Mouse (Mus musculus): ENCODE data around the gene Gm49368. TPM values are rescaled to one million over a fixed set of nuclear protein-coding genes. Genes with fewer than 3 reads are reported as not detected.

The Gm49368 gene
- polyA plus RNA-seq, 1 experiment: not detected

- Histone ChIP-seq H3K4me1 (ENCODE audit: control insufficient read depth, insufficient read depth, low read length) (no peaks in the 10 kb centered on the region), H3K27me3 (ENCODE audit: control insufficient read depth, insufficient read depth, low read length) (no peaks in the 10 kb centered on the region), H3K4me3 (replicated peaks; ENCODE audit: insufficient read depth, low read depth, low read length) (no peak overlapping the region), H3K27ac (ENCODE audit: insufficient read depth, low read length) (no peak overlapping the region)
- TF ChIP-seq POLR2A (IDR thresholded peaks at IDR 0.05; ENCODE audit: borderline replicate concordance, insufficient read depth, low read length): no peak
- TF ChIP-seq CTCF (IDR thresholded peaks at IDR 0.05; ENCODE audit: borderline replicate concordance, insufficient read depth, low read depth, low read length): no peak
- no peak for DNase-seq
- WGBS: 59% methylated on average over 3 of the region's 4 CpGs
These were observed 18.2 kb upstream of the Gm49368 start for GRCm38 (mm10) chr7:128044142-128044785.

- no peaks in the 10 kb centered on the region for H3K27me3 ChIP-seq (ENCODE audit: control insufficient read depth, insufficient read depth, low read length)
- WGBS: 74% methylated on average over 2 of the region's 2 CpGs
- H3K4me1 ChIP-seq (ENCODE audit: control insufficient read depth, insufficient read depth, low read length): no peaks in the 10 kb centered on the region
- no peak overlapping the region for H3K4me3 ChIP-seq (replicated peaks; ENCODE audit: insufficient read depth, low read depth, low read length)
- TF ChIP-seq CTCF (IDR thresholded peaks at IDR 0.05; ENCODE audit: borderline replicate concordance, insufficient read depth, low read depth, low read length): no peak
- TF ChIP-seq POLR2A (IDR thresholded peaks at IDR 0.05; ENCODE audit: borderline replicate concordance, insufficient read depth, low read length): no peak
- no peak overlapping the region for H3K27ac ChIP-seq (ENCODE audit: insufficient read depth, low read length)
- DNase-seq: no peak
These were observed 16.8 kb upstream of the Gm49368 start for GRCm38 (mm10) chr7:128045640-128046039.

- no peak for DNase-seq
- Histone ChIP-seq H3K4me3 (replicated peaks; ENCODE audit: insufficient read depth, low read depth, low read length) (no peak overlapping the region), H3K4me1 (ENCODE audit: control insufficient read depth, insufficient read depth, low read length) (no peaks in the 10 kb centered on the region), H3K27me3 (ENCODE audit: control insufficient read depth, insufficient read depth, low read length) (no peaks in the 10 kb centered on the region), H3K27ac (ENCODE audit: insufficient read depth, low read length) (no peak overlapping the region)
- TF ChIP-seq CTCF (IDR thresholded peaks at IDR 0.05; ENCODE audit: borderline replicate concordance, insufficient read depth, low read depth, low read length): no peak
- no peak for TF ChIP-seq POLR2A (IDR thresholded peaks at IDR 0.05; ENCODE audit: borderline replicate concordance, insufficient read depth, low read length)
- 93% methylated on average over 4 of the region's 4 CpGs for WGBS
These were observed 13.7 kb upstream of the Gm49368 start for GRCm38 (mm10) chr7:128048819-128049218.

- no peak for DNase-seq
- H3K4me3 ChIP-seq (replicated peaks; ENCODE audit: insufficient read depth, low read depth, low read length): no peak overlapping the region
- WGBS: 88% methylated on average over 2 of the region's 2 CpGs
- TF ChIP-seq POLR2A (IDR thresholded peaks at IDR 0.05; ENCODE audit: borderline replicate concordance, insufficient read depth, low read length) (no peak), CTCF (IDR thresholded peaks at IDR 0.05; ENCODE audit: borderline replicate concordance, insufficient read depth, low read depth, low read length) (no peak)
- no peak overlapping the region for H3K27ac ChIP-seq (ENCODE audit: insufficient read depth, low read length)
- H3K27me3 ChIP-seq (ENCODE audit: control insufficient read depth, insufficient read depth, low read length): no peaks in the 10 kb centered on the region
- no peaks in the 10 kb centered on the region for H3K4me1 ChIP-seq (ENCODE audit: control insufficient read depth, insufficient read depth, low read length)
These were observed 13.2 kb upstream of the Gm49368 start for GRCm38 (mm10) chr7:128049254-128049653.

GRCm38 (mm10) chr7:128050739-128051138 lies 11.7 kb upstream of the Gm49368 start:
- H3K27ac ChIP-seq (ENCODE audit: insufficient read depth, low read length): no peak overlapping the region
- H3K4me1 ChIP-seq (ENCODE audit: control insufficient read depth, insufficient read depth, low read length): no peaks in the 10 kb centered on the region
- DNase-seq: no peak
- no peak overlapping the region for H3K4me3 ChIP-seq (replicated peaks; ENCODE audit: insufficient read depth, low read depth, low read length)
- TF ChIP-seq CTCF (IDR thresholded peaks at IDR 0.05; ENCODE audit: borderline replicate concordance, insufficient read depth, low read depth, low read length) (no peak), POLR2A (IDR thresholded peaks at IDR 0.05; ENCODE audit: borderline replicate concordance, insufficient read depth, low read length) (no peak)
- WGBS: 74% methylated on average over 4 of the region's 4 CpGs
- H3K27me3 ChIP-seq (ENCODE audit: control insufficient read depth, insufficient read depth, low read length): no peaks in the 10 kb centered on the region

GRCm38 (mm10) chr7:128053061-128053460 lies 9.4 kb upstream of the Gm49368 start:
- TF ChIP-seq CTCF (IDR thresholded peaks at IDR 0.05; ENCODE audit: borderline replicate concordance, insufficient read depth, low read depth, low read length): no peak
- no peak for TF ChIP-seq POLR2A (IDR thresholded peaks at IDR 0.05; ENCODE audit: borderline replicate concordance, insufficient read depth, low read length)
- no peaks in the 10 kb centered on the region for H3K4me1 ChIP-seq (ENCODE audit: control insufficient read depth, insufficient read depth, low read length)
- no peaks in the 10 kb centered on the region for H3K27me3 ChIP-seq (ENCODE audit: control insufficient read depth, insufficient read depth, low read length)
- 90% methylated on average over 5 of the region's 5 CpGs for WGBS
- H3K27ac ChIP-seq (ENCODE audit: insufficient read depth, low read length): no peak overlapping the region
- no peak for DNase-seq
- H3K4me3 ChIP-seq (replicated peaks; ENCODE audit: insufficient read depth, low read depth, low read length): no peak overlapping the region

GRCm38 (mm10) chr7:128056917-128057444 lies 5.5 kb upstream of the Gm49368 start:
- 53% methylated on average over 3 of the region's 3 CpGs for WGBS
- no peak for DNase-seq

GRCm38 (mm10) chr7:128057860-128058259 lies 4.6 kb upstream of the Gm49368 start:
- Histone ChIP-seq H3K27me3 (ENCODE audit: control insufficient read depth, insufficient read depth, low read length) (no peaks in the 10 kb centered on the region), H3K27ac (ENCODE audit: insufficient read depth, low read length) (no peak overlapping the region), H3K4me3 (replicated peaks; ENCODE audit: insufficient read depth, low read depth, low read length) (no peak overlapping the region), H3K4me1 (ENCODE audit: control insufficient read depth, insufficient read depth, low read length) (no peaks in the 10 kb centered on the region)
- WGBS: 80% methylated on average over 8 of the region's 8 CpGs
- TF ChIP-seq CTCF (IDR thresholded peaks at IDR 0.05; ENCODE audit: borderline replicate concordance, insufficient read depth, low read depth, low read length) (no peak), POLR2A (IDR thresholded peaks at IDR 0.05; ENCODE audit: borderline replicate concordance, insufficient read depth, low read length) (no peak)
- DNase-seq: no peak

More at GRCm38 (mm10) chr7:128056917-128057444, 5.5 kb upstream of the Gm49368 start:
- no peak overlapping the region for H3K4me3 ChIP-seq (replicated peaks; ENCODE audit: insufficient read depth, low read depth, low read length)
- no peaks in the 10 kb centered on the region for H3K27me3 ChIP-seq (ENCODE audit: control insufficient read depth, insufficient read depth, low read length)
- TF ChIP-seq CTCF (IDR thresholded peaks at IDR 0.05; ENCODE audit: borderline replicate concordance, insufficient read depth, low read depth, low read length) (no peak), POLR2A (IDR thresholded peaks at IDR 0.05; ENCODE audit: borderline replicate concordance, insufficient read depth, low read length) (no peak)
- no peaks in the 10 kb centered on the region for H3K4me1 ChIP-seq (ENCODE audit: control insufficient read depth, insufficient read depth, low read length)
- no peak overlapping the region for H3K27ac ChIP-seq (ENCODE audit: insufficient read depth, low read length)
